Mouse (Mus musculus) kidney, embryonic 15.5 days (tissue): ENCODE data around the gene Col28a1. TPM values are rescaled to one million over a fixed set of nuclear protein-coding genes. Genes with fewer than 3 reads are reported as not detected.

Experiments
- ATAC-seq: fragments of 200-750 bp; cut with Nextera tagmentation; replicated peaks from 2 replicates; pipeline ENCODE4 v1.8.0; 2017; ENCODE audit warnings: moderate TSS enrichment; ENCODE audit not compliant: low FRiP score
- H3K27ac ChIP-seq: fragments of 300-500 bp; sonication (generic); 2 replicates; pipeline ENCODE4 v1.5.1; 2015; ENCODE audit warnings: mild to moderate bottlenecking, inconsistent platforms
- H3K27me3 ChIP-seq: fragments of 300-500 bp; sonication (generic); 2 replicates; pipeline ENCODE4 v1.6.1; 2015; ENCODE audit warnings: inconsistent platforms
- H3K36me3 ChIP-seq: fragments of 300-500 bp; sonication (generic); 2 replicates; pipeline ENCODE4 v1.6.1; 2015; ENCODE audit warnings: inconsistent platforms
- H3K4me1 ChIP-seq: fragments of 300-500 bp; sonication (generic); 2 replicates; pipeline ENCODE4 v1.6.1; 2015; ENCODE audit warnings: inconsistent platforms
- H3K4me2 ChIP-seq: fragments of 300-500 bp; sonication (generic); 2 replicates; pipeline ENCODE4 v1.6.1; 2015; ENCODE audit warnings: moderate library complexity, mild to moderate bottlenecking, inconsistent platforms
- H3K4me3 ChIP-seq: fragments of 300-500 bp; sonication (generic); replicated peaks from 2 replicates; pipeline ENCODE4 v1.5.1; 2015; ENCODE audit warnings: mild to moderate bottlenecking, inconsistent platforms
- H3K9ac ChIP-seq: fragments of 300-500 bp; sonication (generic); 2 replicates; pipeline ENCODE4 v1.6.1; 2015; ENCODE audit warnings: mild to moderate bottlenecking, inconsistent platforms
- H3K9me3 ChIP-seq: fragments of 300-500 bp; sonication (generic); replicated peaks from 2 replicates; pipeline ENCODE4 v1.6.1; 2016; ENCODE audit warnings: inconsistent platforms
- WGBS: fragments of 180-500 bp; shearing (Covaris S2); methylation state at CpG from one replicate; pipeline ENCODE4 v1.1.7; 2015; ENCODE audit warnings: mixed read lengths; 5-methylcytosine and 5-hydroxymethylcytosine counted together
- polyA plus RNA-seq: library from polyadenylated mRNA; unstranded; fragments of >200 nt; fragmentation: Nextera tagmentation; extraction: Ambion mirVana; gene quantifications from 2 replicates; pipeline ENCODE4 v1.2.1, GENCODE M21; 2015

The Col28a1 gene
- polyA plus RNA-seq, 1 experiment from 2014 or later = 0.39 TPM

GRCm38 (mm10) chr6:8172101-8172500 is 20.3 kb downstream of the Col28a1 start:
- Histone ChIP-seq H3K4me2 (no peak overlapping the region), H3K27ac (no peak overlapping the region), H3K4me3 (no peak overlapping the region), H3K9me3 (no peaks in the 10 kb centered on the region), H3K4me1 (no peaks in the 10 kb centered on the region), H3K9ac (no peak overlapping the region), H3K36me3 (no peaks in the 10 kb centered on the region), H3K27me3 (no peaks in the 10 kb centered on the region)
- WGBS = 67% methylated on average over 1 of the region's 1 CpGs
- ATAC-seq = no peak

GRCm38 (mm10) chr6:8164741-8165140 is 27.7 kb downstream of the Col28a1 start:
- no peaks in the 10 kb centered on the region for H3K36me3 ChIP-seq
- H3K27me3 ChIP-seq = no peaks in the 10 kb centered on the region
- H3K4me1 ChIP-seq = no peaks in the 10 kb centered on the region
- H3K9me3 ChIP-seq = no peaks in the 10 kb centered on the region
- no peak overlapping the region for H3K4me3 ChIP-seq
- no peak overlapping the region for H3K4me2 ChIP-seq
- WGBS = 56% methylated on average over 1 of the region's 1 CpGs
- no peak overlapping the region for H3K9ac ChIP-seq
- no peak for ATAC-seq
- no peak overlapping the region for H3K27ac ChIP-seq

- Histone ChIP-seq H3K4me1 (no peaks in the 10 kb centered on the region), H3K36me3 (no peaks in the 10 kb centered on the region), H3K4me3 (no peak overlapping the region), H3K27ac (no peak overlapping the region), H3K9me3 (no peaks in the 10 kb centered on the region), H3K9ac (no peak overlapping the region), H3K27me3 (no peaks in the 10 kb centered on the region), H3K4me2 (no peak overlapping the region)
- WGBS = 60% methylated on average over 2 of the region's 2 CpGs
- no peak for ATAC-seq
These were observed 32.4 kb downstream of the Col28a1 start for GRCm38 (mm10) chr6:8160001-8160400.

- Histone ChIP-seq H3K9me3 (no peaks in the 10 kb centered on the region), H3K9ac (no peak overlapping the region), H3K4me2 (no peak overlapping the region), H3K4me3 (no peak overlapping the region), H3K4me1 (no peaks in the 10 kb centered on the region), H3K27ac (no peak overlapping the region), H3K27me3 (no peaks in the 10 kb centered on the region), H3K36me3 (no peaks in the 10 kb centered on the region)
- ATAC-seq = no peak
These were observed 35.3 kb downstream of the Col28a1 start for GRCm38 (mm10) chr6:8157121-8157520.

GRCm38 (mm10) chr6:8152551-8153361 is 39.7 kb downstream of the Col28a1 start:
- no peak overlapping the region for H3K9ac ChIP-seq
- H3K4me2 ChIP-seq = no peak overlapping the region
- H3K36me3 ChIP-seq = no peaks in the 10 kb centered on the region
- 53% methylated on average over 10 of the region's 10 CpGs for WGBS
- no peaks in the 10 kb centered on the region for H3K4me1 ChIP-seq
- H3K27me3 ChIP-seq = no peaks in the 10 kb centered on the region
- no peaks in the 10 kb centered on the region for H3K9me3 ChIP-seq
- H3K27ac ChIP-seq = no peak overlapping the region
- ATAC-seq = no peak
- no peak overlapping the region for H3K4me3 ChIP-seq

GRCm38 (mm10) chr6:8148916-8149315 is 43.5 kb downstream of the Col28a1 start:
- no peaks in the 10 kb centered on the region for H3K9me3 ChIP-seq
- H3K4me2 ChIP-seq = no peak overlapping the region
- no peaks in the 10 kb centered on the region for H3K4me1 ChIP-seq
- no peaks in the 10 kb centered on the region for H3K36me3 ChIP-seq
- H3K27ac ChIP-seq = no peak overlapping the region
- H3K9ac ChIP-seq = no peak overlapping the region
- H3K27me3 ChIP-seq = no peaks in the 10 kb centered on the region
- ATAC-seq = no peak
- WGBS = 80% methylated on average over 2 of the region's 2 CpGs
- no peak overlapping the region for H3K4me3 ChIP-seq

- WGBS = 28% methylated on average over 1 of the region's 1 CpGs
- no peak for ATAC-seq
These were observed 50.5 kb downstream of the Col28a1 start for GRCm38 (mm10) chr6:8141881-8142280.

GRCm38 (mm10) chr6:8130149-8130548 is 62.3 kb downstream of the Col28a1 start:
- Histone ChIP-seq H3K36me3 (no peaks in the 10 kb centered on the region), H3K9me3 (no peaks in the 10 kb centered on the region), H3K9ac (no peak overlapping the region), H3K4me2 (no peak overlapping the region), H3K27me3 (no peaks in the 10 kb centered on the region), H3K27ac (no peak overlapping the region), H3K4me3 (no peak overlapping the region), H3K4me1 (no peaks in the 10 kb centered on the region)
- WGBS = 67% methylated on average over 7 of the region's 7 CpGs
- ATAC-seq = no peak

More at GRCm38 (mm10) chr6:8141881-8142280, 50.5 kb downstream of the Col28a1 start:
- H3K9ac ChIP-seq = no peak overlapping the region
- no peak overlapping the region for H3K4me3 ChIP-seq
- no peak overlapping the region for H3K27ac ChIP-seq
- no peaks in the 10 kb centered on the region for H3K9me3 ChIP-seq
- H3K36me3 ChIP-seq = no peaks in the 10 kb centered on the region
- no peaks in the 10 kb centered on the region for H3K4me1 ChIP-seq
- no peaks in the 10 kb centered on the region for H3K27me3 ChIP-seq
- no peak overlapping the region for H3K4me2 ChIP-seq

- H3K4me3 ChIP-seq = no peak overlapping the region
- no peaks in the 10 kb centered on the region for H3K4me1 ChIP-seq
- no peak overlapping the region for H3K4me2 ChIP-seq
- no peaks in the 10 kb centered on the region for H3K36me3 ChIP-seq
- H3K27ac ChIP-seq = no peak overlapping the region
- no peaks in the 10 kb centered on the region for H3K27me3 ChIP-seq
- WGBS = 92% methylated on average over 1 of the region's 1 CpGs
- no peak for ATAC-seq
- no peaks in the 10 kb centered on the region for H3K9me3 ChIP-seq
- H3K9ac ChIP-seq = no peak overlapping the region
These were observed 64.3 kb downstream of the Col28a1 start for GRCm38 (mm10) chr6:8128164-8128563.

- 68% methylated on average over 3 of the region's 3 CpGs for WGBS
These were observed 65.9 kb downstream of the Col28a1 start for GRCm38 (mm10) chr6:8126545-8126944.

GRCm38 (mm10) chr6:8119116-8119515 is 73.3 kb downstream of the Col28a1 start:
- Histone ChIP-seq H3K9ac (no peak overlapping the region), H3K9me3 (no peaks in the 10 kb centered on the region), H3K36me3 (no peaks in the 10 kb centered on the region), H3K4me3 (no peak overlapping the region), H3K27me3 (no peaks in the 10 kb centered on the region), H3K27ac (no peak overlapping the region), H3K4me2 (no peak overlapping the region), H3K4me1 (no peaks in the 10 kb centered on the region)
- WGBS = 62% methylated on average over 2 of the region's 2 CpGs
- ATAC-seq = no peak

More at GRCm38 (mm10) chr6:8126545-8126944, 65.9 kb downstream of the Col28a1 start:
- no peak overlapping the region for H3K4me3 ChIP-seq
- no peaks in the 10 kb centered on the region for H3K4me1 ChIP-seq
- no peak overlapping the region for H3K4me2 ChIP-seq
- no peak for ATAC-seq
- no peaks in the 10 kb centered on the region for H3K36me3 ChIP-seq
- H3K9ac ChIP-seq = no peak overlapping the region
- no peaks in the 10 kb centered on the region for H3K9me3 ChIP-seq
- no peaks in the 10 kb centered on the region for H3K27me3 ChIP-seq
- no peak overlapping the region for H3K27ac ChIP-seq

GRCm38 (mm10) chr6:8118577-8118976 is 73.8 kb downstream of the Col28a1 start:
- H3K4me3 ChIP-seq = no peak overlapping the region
- H3K9ac ChIP-seq = no peak overlapping the region
- H3K4me1 ChIP-seq = no peaks in the 10 kb centered on the region
- whole genome bisulfite sequencing = 81% methylated on average over 2 of the region's 2 CpGs
- ATAC-seq = no peak
- no peaks in the 10 kb centered on the region for H3K27me3 ChIP-seq
- no peaks in the 10 kb centered on the region for H3K9me3 ChIP-seq
- no peak overlapping the region for H3K27ac ChIP-seq
- no peak overlapping the region for H3K4me2 ChIP-seq
- H3K36me3 ChIP-seq = no peaks in the 10 kb centered on the region
